Mouse (Mus musculus): ENCODE results near the gene Mccc2.
A peak's percentile ranks its signal among the peaks of the same experiment; 100 is the strongest.

Mccc2 gene

GRCm38 (mm10) chr13:99939320-99939671 is 76.1 kb downstream of the Mccc2 start:
- DNase-seq (ENCODE audit: low read depth, low spot score), result no peak

- no peak for DNase-seq (ENCODE audit: low read depth, low spot score)
These were observed 76.7 kb downstream of the Mccc2 start for GRCm38 (mm10) chr13:99938606-99939319.

GRCm38 (mm10) chr13:99937741-99938140 is 77.7 kb downstream of the Mccc2 start:
- no peak for DNase-seq (ENCODE audit: low read depth, low spot score)

- DNase-seq (ENCODE audit: low read depth, low spot score), result no peak
These were observed 83.0 kb downstream of the Mccc2 start for GRCm38 (mm10) chr13:99932406-99932805.

- DNase-seq (ENCODE audit: low read depth, low spot score), result no peak
These were observed 83.9 kb downstream of the Mccc2 start for GRCm38 (mm10) chr13:99931502-99931901.

- no peak for DNase-seq (ENCODE audit: low read depth, low spot score)
These were observed 89.2 kb downstream of the Mccc2 start for GRCm38 (mm10) chr13:99926249-99926648.

GRCm38 (mm10) chr13:99915632-99916031 is 99.8 kb downstream of the Mccc2 start:
- DNase-seq (ENCODE audit: low read depth, low spot score), result no peak

GRCm38 (mm10) chr13:99900965-99901364 is 114.5 kb downstream of the Mccc2 start, which contains the start of gene Cartpt:
Gene Cartpt, minus strand, starts transcription at chr13:99901091.
- no peak for DNase-seq (ENCODE audit: low read depth, low spot score)

GRCm38 (mm10) chr13:99900557-99900892 is 114.9 kb downstream of the Mccc2 start:
- peak; percentile 84 for DNase-seq (ENCODE audit: low read depth, low spot score)

- DNase-seq (ENCODE audit: low read depth, low spot score), result peak; percentile 13
These were observed 115.5 kb downstream of the Mccc2 start for GRCm38 (mm10) chr13:99899670-99900556.

GRCm38 (mm10) chr13:99898816-99899215 is 116.6 kb downstream of the Mccc2 start:
- no peak for DNase-seq (ENCODE audit: low read depth, low spot score)
